Mouse (Mus musculus): ENCODE data around the gene Tyk2. TPM values are rescaled to one million over a fixed set of nuclear protein-coding genes. Genes with fewer than 3 reads are reported as not detected.

The Tyk2 gene
- polyA plus RNA-seq, 1 experiment from 2014 or later, result 5.4 TPM

- Histone ChIP-seq H3K4me2 (ENCODE audit: low read depth, low read length) (peak within 1 kb of the TSS; percentile 88), H3K27ac (ENCODE audit: low read depth) (peak within 1 kb of the TSS; percentile 64), H3K27me3 (ENCODE audit: insufficient read depth, low read length) (no peaks in the 10 kb centered on the region), H3K4me3 (ENCODE audit: low read depth, low read length) (peak within 1 kb of the TSS; percentile 68), H3K9ac (replicated peaks) (peak within 1 kb of the TSS; percentile 69), H3K9me3 (ENCODE audit: low read length) (no peaks in the 10 kb centered on the region), H3K36me3 (replicated peaks; ENCODE audit: insufficient read depth, low read length) (peaks cover 28% of the 10 kb centered on the region), H3K4me1 (ENCODE audit: insufficient read depth) (peaks cover 16% of the 10 kb centered on the region)
- 2% methylated on average over 57 of the region's 58 CpGs for WGBS (ENCODE audit: insufficient replicate concordance)
- TF ChIP-seq EP300 (IDR thresholded peaks at IDR 0.05; ENCODE audit: low read depth) (no peak), CTCF (IDR thresholded peaks at IDR 0.05; ENCODE audit: low read depth) (no peak)
- peak; percentile 91 for DNase-seq
- ATAC-seq, result peak; percentile 96
These were observed 57.8 kb downstream of the Tyk2 start, which contains the start of the genes Gm49373 and Fdx1l for GRCm38 (mm10) chr9:21073044-21073840. TSS of gene Gm49373 (minus strand) at chr9:21073096. TSS of gene Fdx1l (minus strand) at chr9:21073614.

- TF ChIP-seq EP300 (IDR thresholded peaks at IDR 0.05; ENCODE audit: low read depth) (no peak), CTCF (IDR thresholded peaks at IDR 0.05; ENCODE audit: low read depth) (no peak)
- no peak for DNase-seq
- ATAC-seq, result peak; percentile 13
- H3K27ac ChIP-seq (ENCODE audit: low read depth), result no peak overlapping the region
- H3K4me3 ChIP-seq (ENCODE audit: low read depth, low read length), result peak overlapping the region; percentile 68
- H3K9me3 ChIP-seq (ENCODE audit: low read length), result no peaks in the 10 kb centered on the region
- peak overlapping the region; percentile 88 for H3K4me2 ChIP-seq (ENCODE audit: low read depth, low read length)
- peaks cover 16% of the 10 kb centered on the region for H3K4me1 ChIP-seq (ENCODE audit: insufficient read depth)
- H3K27me3 ChIP-seq (ENCODE audit: insufficient read depth, low read length), result no peaks in the 10 kb centered on the region
- WGBS (ENCODE audit: insufficient replicate concordance), result 4% methylated on average over 4 of the region's 4 CpGs
- H3K36me3 ChIP-seq (replicated peaks; ENCODE audit: insufficient read depth, low read length), result peaks cover 26% of the 10 kb centered on the region
- H3K9ac ChIP-seq (replicated peaks), result peak overlapping the region; percentile 69
These were observed 58.4 kb downstream of the Tyk2 start for GRCm38 (mm10) chr9:21072641-21073040.

DNA sequence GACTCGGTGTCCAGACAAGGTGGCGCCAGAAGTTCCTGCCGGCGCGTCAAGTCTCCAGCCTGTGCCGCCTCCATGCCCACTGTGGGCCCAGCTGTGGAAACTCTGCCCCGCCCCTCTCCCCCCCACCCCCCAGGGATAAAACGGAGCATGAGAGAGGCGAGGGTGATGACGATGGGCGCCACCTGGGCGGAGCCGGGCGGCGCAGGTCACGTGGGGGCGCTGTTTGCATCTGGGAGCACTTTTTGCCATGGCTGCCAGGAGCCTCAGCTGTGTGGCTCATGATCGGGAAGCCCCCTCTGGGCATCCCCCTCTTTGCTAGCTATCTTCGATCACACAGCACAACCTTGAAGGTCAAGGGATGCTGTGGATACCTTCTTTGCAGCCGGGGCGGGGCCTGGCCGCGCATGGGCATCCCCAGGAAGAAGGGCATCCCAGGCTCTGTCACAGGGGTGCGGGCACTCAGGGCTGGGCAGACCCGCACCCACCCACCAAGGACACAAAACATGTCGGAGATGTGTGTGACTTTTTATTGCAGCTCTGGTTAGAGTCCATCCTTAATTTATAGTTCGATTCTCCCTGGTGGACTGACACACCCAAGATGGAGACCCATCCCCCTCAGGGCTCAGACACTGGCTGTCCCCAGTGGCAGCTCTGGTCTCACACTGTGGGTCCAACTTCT is 63.9 kb downstream of the Tyk2 start, which contains the start of gene Zglp1:
Zglp1 (minus strand) TSS at position 88 of the 679 bp plus-strand sequence.
- WGBS (ENCODE audit: insufficient replicate concordance), result 89% methylated on average over 26 of the region's 27 CpGs
- Histone ChIP-seq H3K36me3 (replicated peaks; ENCODE audit: insufficient read depth, low read length) (peaks cover 16% of the 10 kb centered on the region), H3K9ac (replicated peaks) (no peak within 1 kb of the TSS), H3K4me1 (ENCODE audit: insufficient read depth) (no peaks in the 10 kb centered on the region; the same call in 1 of the 2 replicates), H3K4me2 (ENCODE audit: low read depth, low read length) (no peak within 1 kb of the TSS), H3K4me3 (ENCODE audit: low read depth, low read length) (no peak within 1 kb of the TSS), H3K27me3 (ENCODE audit: insufficient read depth, low read length) (no peaks in the 10 kb centered on the region), H3K9me3 (ENCODE audit: low read length) (no peaks in the 10 kb centered on the region), H3K27ac (ENCODE audit: low read depth) (no peak within 1 kb of the TSS)
- no peak for TF ChIP-seq CTCF (IDR thresholded peaks at IDR 0.05; ENCODE audit: low read depth)
- TF ChIP-seq EP300 (IDR thresholded peaks at IDR 0.05; ENCODE audit: low read depth), result no peak
- ATAC-seq (no peak), DNase-seq (no peak)

DNA sequence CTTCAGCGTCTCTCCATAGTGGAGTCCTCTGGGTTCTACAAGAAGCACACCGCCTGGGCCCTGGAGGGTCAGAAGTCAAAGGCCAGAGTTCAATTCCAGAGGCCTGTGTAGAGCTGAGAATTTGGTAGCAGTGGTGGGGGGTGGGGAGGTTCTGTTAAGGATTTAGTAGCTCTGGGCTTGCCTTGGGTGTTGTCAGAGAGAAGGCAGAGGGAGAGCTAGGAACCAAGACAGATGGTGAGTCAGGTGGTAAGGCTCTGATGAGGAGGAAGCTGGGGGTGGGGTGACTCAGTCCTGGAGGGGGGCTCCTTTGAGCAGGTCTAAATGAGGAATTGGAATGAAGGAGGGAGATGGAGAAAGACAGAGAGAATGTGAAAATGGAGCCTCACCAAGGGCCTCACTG is 68.1 kb downstream of the Tyk2 start:
- DNase-seq (no peak), ATAC-seq (no peak)
- Histone ChIP-seq H3K27me3 (ENCODE audit: insufficient read depth, low read length) (no peaks in the 10 kb centered on the region), H3K36me3 (replicated peaks; ENCODE audit: insufficient read depth, low read length) (peaks cover 13% of the 10 kb centered on the region), H3K4me1 (ENCODE audit: insufficient read depth) (no peaks in the 10 kb centered on the region), H3K9ac (replicated peaks) (no peak overlapping the region), H3K9me3 (ENCODE audit: low read length) (no peaks in the 10 kb centered on the region), H3K4me3 (ENCODE audit: low read depth, low read length) (no peak overlapping the region), H3K27ac (ENCODE audit: low read depth) (no peak overlapping the region), H3K4me2 (ENCODE audit: low read depth, low read length) (no peak overlapping the region)
- TF ChIP-seq EP300 (IDR thresholded peaks at IDR 0.05; ENCODE audit: low read depth) (no peak), CTCF (IDR thresholded peaks at IDR 0.05; ENCODE audit: low read depth) (no peak)
- WGBS (ENCODE audit: insufficient replicate concordance), result 87% methylated on average over 2 of the region's 2 CpGs

Small RNA genes within 50 kb of the gene (microRNA-seq; reads per million reads assigned to microRNA genes)
- gene Mir7082, result not detected

Other genes with a start within 250 kb of the Tyk2 start
- 32.4 and 32.5 TPM in 2 replicates for gene Ppan, start 243.1 kb downstream of the Tyk2 start, polyA plus RNA-seq (2015; fragmentation: Nextera tagmentation; extraction: Ambion mirVana)
- 128 and 129 TPM in 2 replicates for gene Eif3g, start 232.6 kb downstream of the Tyk2 start, polyA plus RNA-seq (2015; fragmentation: Nextera tagmentation; extraction: Ambion mirVana)
- gene Dnmt1, start 171.4 kb downstream of the Tyk2 start, polyA plus RNA-seq (2015; fragmentation: Nextera tagmentation; extraction: Ambion mirVana), result 20.3 and 24.5 TPM in 2 replicates
- 2.4 and 3.1 TPM in 2 replicates for gene S1pr2, start 154.5 kb downstream of the Tyk2 start, polyA plus RNA-seq (2015; fragmentation: Nextera tagmentation; extraction: Ambion mirVana)
- 54.6 and 55.0 TPM in 2 replicates for gene Mrpl4, start 128.5 kb downstream of the Tyk2 start, polyA plus RNA-seq (2015; fragmentation: Nextera tagmentation; extraction: Ambion mirVana)
- 12.7 and 13.6 TPM in 2 replicates for gene Icam1, start 115.3 kb downstream of the Tyk2 start, polyA plus RNA-seq (2015; fragmentation: Nextera tagmentation; extraction: Ambion mirVana)
- 57.7 and 58.5 TPM in 2 replicates for gene Icam4, start 101.9 kb downstream of the Tyk2 start, polyA plus RNA-seq (2015; fragmentation: Nextera tagmentation; extraction: Ambion mirVana)
- gene Icam5, start 99.2 kb downstream of the Tyk2 start, polyA plus RNA-seq (2015; fragmentation: Nextera tagmentation; extraction: Ambion mirVana), result 0.05 and 0.08 TPM in 2 replicates
- gene Zglp1, start 64.2 kb downstream of the Tyk2 start, polyA plus RNA-seq (2015; fragmentation: Nextera tagmentation; extraction: Ambion mirVana), result 0.51 TPM in 1 of 2 replicates, not detected in the other
- gene Gm49373, start 58.1 kb downstream of the Tyk2 start, polyA plus RNA-seq (2015; fragmentation: Nextera tagmentation; extraction: Ambion mirVana), result 0.06 and 0.11 TPM in 2 replicates
- gene Fdx1l, start 57.6 kb downstream of the Tyk2 start, polyA plus RNA-seq (2015; fragmentation: Nextera tagmentation; extraction: Ambion mirVana), result 26.7 and 29.9 TPM in 2 replicates
- gene Gm38431, start 39.2 kb downstream of the Tyk2 start, polyA plus RNA-seq (2015; fragmentation: Nextera tagmentation; extraction: Ambion mirVana), result 0.40 and 0.61 TPM in 2 replicates
- gene Raver1, start 39.2 kb downstream of the Tyk2 start, polyA plus RNA-seq (2015; fragmentation: Nextera tagmentation; extraction: Ambion mirVana), result 8.3 and 9.5 TPM in 2 replicates
- gene Cdc37, start 18.7 kb upstream of the Tyk2 start, polyA plus RNA-seq (2015; fragmentation: Nextera tagmentation; extraction: Ambion mirVana), result 81.1 and 84.1 TPM in 2 replicates
- gene Pde4a, start 34.5 kb upstream of the Tyk2 start, polyA plus RNA-seq (2015; fragmentation: Nextera tagmentation; extraction: Ambion mirVana), result 1.4 and 1.5 TPM in 2 replicates
- 22.9 and 26.5 TPM in 2 replicates for gene Keap1, start 108.1 kb upstream of the Tyk2 start, polyA plus RNA-seq (2015; fragmentation: Nextera tagmentation; extraction: Ambion mirVana)
- 0.08 and 0.17 TPM in 2 replicates for gene S1pr5, start 117.2 kb upstream of the Tyk2 start, polyA plus RNA-seq (2015; fragmentation: Nextera tagmentation; extraction: Ambion mirVana)
- gene Atg4d, start 134.1 kb upstream of the Tyk2 start, polyA plus RNA-seq (2015; fragmentation: Nextera tagmentation; extraction: Ambion mirVana), result 49.3 and 51.2 TPM in 2 replicates
- gene Kri1, start 156.7 kb upstream of the Tyk2 start, polyA plus RNA-seq (2015; fragmentation: Nextera tagmentation; extraction: Ambion mirVana), result 4.7 and 5.3 TPM in 2 replicates
- gene Cdkn2d, start 160.2 kb upstream of the Tyk2 start, polyA plus RNA-seq (2015; fragmentation: Nextera tagmentation; extraction: Ambion mirVana), result 74.3 and 76.6 TPM in 2 replicates
- 0.32 and 0.54 TPM in 2 replicates for gene Ap1m2, start 181.1 kb upstream of the Tyk2 start, polyA plus RNA-seq (2015; fragmentation: Nextera tagmentation; extraction: Ambion mirVana)
- gene Slc44a2, start 189.5 kb upstream of the Tyk2 start, polyA plus RNA-seq (2015; fragmentation: Nextera tagmentation; extraction: Ambion mirVana), result 12.8 and 14.4 TPM in 2 replicates
- gene Ilf3, start 236.6 kb upstream of the Tyk2 start, polyA plus RNA-seq (2015; fragmentation: Nextera tagmentation; extraction: Ambion mirVana), result 19.1 and 23.5 TPM in 2 replicates

Measured in liver, postnatal 0 days (tissue).